Mouse (Mus musculus) embryonic facial prominence, embryonic 11.5 days (tissue): ENCODE measurements at regions not wholly inside any gene's neighbourhood (a gene's known extent, or its start where the extent isn't known, plus 50 kb on each side); places are given as distances from the start of the nearest gene placed in this dataset.

Experiments used
- ATAC-seq: fragments of 200-750 bp; cut with Nextera tagmentation; replicated peaks from 2 replicates; pipeline ENCODE4 v1.8.0; 2017; ENCODE audit warnings: low read depth; ENCODE audit not compliant: insufficient number of reproducible peaks, low FRiP score, low TSS enrichment
- DNase-seq: peaks from one replicate; pipeline ENCODE4 v3.0.0-alpha.2; 2015; ENCODE audit warnings: low spot score
- H3K27ac ChIP-seq: fragments of 300-500 bp; sonication (generic); replicated peaks from 2 replicates; pipeline ENCODE4 v1.5.1; 2014; ENCODE audit warnings: mild to moderate bottlenecking, low read depth, low read length, control low read depth
- H3K27me3 ChIP-seq: fragments of 300-500 bp; sonication (generic); 2 replicates; pipeline ENCODE4 v1.6.1; 2014; ENCODE audit warnings: mild to moderate bottlenecking, low read length, moderate library complexity, mixed read lengths; ENCODE audit not compliant: control insufficient read depth, insufficient read depth
- H3K36me3 ChIP-seq: fragments of 300-500 bp; sonication (generic); replicated peaks from 2 replicates; pipeline ENCODE4 v1.6.1; 2014; ENCODE audit warnings: low read depth, mild to moderate bottlenecking, low read length, moderate library complexity, mixed read lengths; ENCODE audit not compliant: control insufficient read depth, insufficient read depth
- H3K4me1 ChIP-seq: fragments of 300-500 bp; sonication (generic); 2 replicates; pipeline ENCODE4 v1.6.1; 2014; ENCODE audit warnings: low read length, mixed read lengths; ENCODE audit not compliant: control insufficient read depth, insufficient read depth
- H3K4me2 ChIP-seq: fragments of 300-500 bp; sonication (generic); 2 replicates; pipeline ENCODE4 v1.6.1; 2014; ENCODE audit warnings: low read depth, mild to moderate bottlenecking, control low read depth, low read length, moderate library complexity
- H3K4me3 ChIP-seq: fragments of 300-500 bp; sonication (generic); 2 replicates; pipeline ENCODE4 v1.5.1; 2014; ENCODE audit warnings: low read depth, low read length, control low read depth
- H3K9ac ChIP-seq: fragments of 300-500 bp; sonication (generic); replicated peaks from 2 replicates; pipeline ENCODE4 v1.6.1; 2014; ENCODE audit warnings: mild to moderate bottlenecking, control low read depth, low read length
- H3K9me3 ChIP-seq: fragments of 300-500 bp; sonication (generic); replicated peaks from 2 replicates; pipeline ENCODE4 v1.6.1; 2016; ENCODE audit warnings: mild to moderate bottlenecking, low read length, inconsistent platforms, mixed read lengths; ENCODE audit not compliant: control insufficient read depth
- WGBS: fragments of 180-500 bp; shearing (Covaris S2); extraction: QIAGEN DNeasy Blood & Tissue Kit; methylation state at CpG from one replicate; pipeline ENCODE4 v1.1.7; 2014; 5-methylcytosine and 5-hydroxymethylcytosine counted together

- WGBS, result 69% methylated on average over 3 of the region's 3 CpGs
- Histone ChIP-seq H3K9me3 (no peaks in the 10 kb centered on the region), H3K27me3 (no peaks in the 10 kb centered on the region), H3K4me1 (no peaks in the 10 kb centered on the region), H3K36me3 (no peaks in the 10 kb centered on the region), H3K4me3 (no peak overlapping the region), H3K9ac (no peak overlapping the region), H3K4me2 (no peak overlapping the region), H3K27ac (no peak overlapping the region)
- DNase-seq, result no peak
- ATAC-seq, result no peak
Observed at GRCm38 (mm10) chr8:90514191-90514590, 166.0 kb upstream of the Tox3 start.

- DNase-seq (no peak), ATAC-seq (no peak)
- no peak overlapping the region for H3K9ac ChIP-seq
- H3K4me3 ChIP-seq, result no peak overlapping the region
- H3K27me3 ChIP-seq, result no peaks in the 10 kb centered on the region
- no peaks in the 10 kb centered on the region for H3K36me3 ChIP-seq
- no peak overlapping the region for H3K27ac ChIP-seq
- H3K4me1 ChIP-seq, result no peaks in the 10 kb centered on the region
- no peak overlapping the region for H3K4me2 ChIP-seq
- H3K9me3 ChIP-seq, result no peaks in the 10 kb centered on the region
- 96% methylated on average over 4 of the region's 4 CpGs for WGBS
Observed at GRCm38 (mm10) chr8:90513601-90514000, 165.5 kb upstream of the Tox3 start.

GRCm38 (mm10) chr8:90513102-90513501, 165.0 kb upstream of the Tox3 start:
- H3K4me1 ChIP-seq, result no peaks in the 10 kb centered on the region
- H3K4me3 ChIP-seq, result no peak overlapping the region
- no peak overlapping the region for H3K9ac ChIP-seq
- no peaks in the 10 kb centered on the region for H3K9me3 ChIP-seq
- ATAC-seq, result no peak
- no peak for DNase-seq
- H3K27ac ChIP-seq, result no peak overlapping the region
- H3K4me2 ChIP-seq, result no peak overlapping the region
- no peaks in the 10 kb centered on the region for H3K36me3 ChIP-seq
- H3K27me3 ChIP-seq, result no peaks in the 10 kb centered on the region
- 86% methylated on average over 8 of the region's 8 CpGs for WGBS

- Histone ChIP-seq H3K27me3 (no peaks in the 10 kb centered on the region), H3K4me1 (no peaks in the 10 kb centered on the region), H3K9me3 (no peaks in the 10 kb centered on the region), H3K27ac (no peak overlapping the region), H3K9ac (no peak overlapping the region), H3K4me2 (no peak overlapping the region), H3K36me3 (no peaks in the 10 kb centered on the region), H3K4me3 (no peak overlapping the region)
- ATAC-seq, result no peak
- 18% methylated on average over 2 of the region's 2 CpGs for WGBS
- DNase-seq, result no peak
Observed at GRCm38 (mm10) chr8:90512594-90512993, 164.5 kb upstream of the Tox3 start.

- H3K4me1 ChIP-seq, result no peaks in the 10 kb centered on the region
- no peak for ATAC-seq
- no peaks in the 10 kb centered on the region for H3K9me3 ChIP-seq
- H3K27ac ChIP-seq, result no peak overlapping the region
- H3K4me2 ChIP-seq, result no peak overlapping the region
- no peak overlapping the region for H3K4me3 ChIP-seq
- 87% methylated on average over 5 of the region's 5 CpGs for WGBS
- DNase-seq, result no peak
- no peaks in the 10 kb centered on the region for H3K36me3 ChIP-seq
- no peak overlapping the region for H3K9ac ChIP-seq
- no peaks in the 10 kb centered on the region for H3K27me3 ChIP-seq
Observed at GRCm38 (mm10) chr8:90504521-90504920, 156.4 kb upstream of the Tox3 start.

GRCm38 (mm10) chr8:90503306-90503705, 155.2 kb upstream of the Tox3 start:
- DNase-seq (no peak), ATAC-seq (no peak)
- Histone ChIP-seq H3K27ac (no peak overlapping the region), H3K27me3 (no peaks in the 10 kb centered on the region), H3K4me3 (no peak overlapping the region), H3K9me3 (no peaks in the 10 kb centered on the region), H3K9ac (no peak overlapping the region), H3K36me3 (no peaks in the 10 kb centered on the region), H3K4me2 (no peak overlapping the region), H3K4me1 (no peaks in the 10 kb centered on the region)
- 60% methylated on average over 2 of the region's 2 CpGs for WGBS

GRCm38 (mm10) chr8:90502879-90503278, 154.7 kb upstream of the Tox3 start:
- 82% methylated on average over 2 of the region's 2 CpGs for WGBS
- no peak overlapping the region for H3K4me3 ChIP-seq
- ATAC-seq (no peak), DNase-seq (no peak)
- H3K9ac ChIP-seq, result no peak overlapping the region
- H3K4me1 ChIP-seq, result no peaks in the 10 kb centered on the region
- H3K27me3 ChIP-seq, result no peaks in the 10 kb centered on the region
- no peak overlapping the region for H3K27ac ChIP-seq
- no peaks in the 10 kb centered on the region for H3K9me3 ChIP-seq
- H3K36me3 ChIP-seq, result no peaks in the 10 kb centered on the region
- no peak overlapping the region for H3K4me2 ChIP-seq

GRCm38 (mm10) chr8:90499315-90499714, 151.2 kb upstream of the Tox3 start:
- no peak overlapping the region for H3K4me2 ChIP-seq
- DNase-seq (no peak), ATAC-seq (no peak)
- H3K27me3 ChIP-seq, result no peaks in the 10 kb centered on the region
- no peak overlapping the region for H3K27ac ChIP-seq
- H3K9me3 ChIP-seq, result no peaks in the 10 kb centered on the region
- H3K36me3 ChIP-seq, result no peaks in the 10 kb centered on the region
- no peak overlapping the region for H3K9ac ChIP-seq
- H3K4me3 ChIP-seq, result no peak overlapping the region
- H3K4me1 ChIP-seq, result peaks cover 2% of the 10 kb centered on the region
- 41% methylated on average over 1 of the region's 1 CpGs for WGBS
